Mouse (Mus musculus) retina, postnatal 1 day (tissue): Measurements from ENCODE around the gene Cend1.
"Not testable (repeated sequence)": the region's sequence is repeated elsewhere in the genome, so short reads cannot be mapped to it uniquely, and the experiment has no call there.

Source experiments
- DNase-seq: peaks from one replicate; pipeline ENCODE4 v3.0.0-alpha.2; 2012

Cend1 gene

GRCm38 (mm10) chr7:141426948-141427730, 2.2 kb downstream of the Cend1 start:
- no peak for DNase-seq

DNA sequence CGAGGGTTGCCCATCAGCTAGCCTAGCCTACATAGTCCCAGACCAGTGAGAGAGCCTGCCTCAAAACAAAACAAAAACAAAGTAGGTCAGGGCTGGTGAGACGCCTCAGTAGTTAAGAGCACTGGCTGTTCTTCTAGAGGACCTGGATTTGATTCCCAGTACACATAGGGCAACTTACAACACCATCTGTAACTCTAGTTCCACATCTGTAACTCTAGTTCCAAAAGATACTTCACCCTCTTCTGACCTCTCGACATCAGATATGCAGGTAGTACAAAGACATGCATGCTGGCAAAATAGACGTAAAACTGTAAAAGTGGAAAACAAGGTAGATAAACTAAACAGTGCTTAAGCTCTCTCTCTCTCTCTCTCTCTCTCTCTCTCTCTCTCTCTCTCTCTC, 5.5 kb downstream of the Cend1 start:
- DNase-seq, result no peak

DNA sequence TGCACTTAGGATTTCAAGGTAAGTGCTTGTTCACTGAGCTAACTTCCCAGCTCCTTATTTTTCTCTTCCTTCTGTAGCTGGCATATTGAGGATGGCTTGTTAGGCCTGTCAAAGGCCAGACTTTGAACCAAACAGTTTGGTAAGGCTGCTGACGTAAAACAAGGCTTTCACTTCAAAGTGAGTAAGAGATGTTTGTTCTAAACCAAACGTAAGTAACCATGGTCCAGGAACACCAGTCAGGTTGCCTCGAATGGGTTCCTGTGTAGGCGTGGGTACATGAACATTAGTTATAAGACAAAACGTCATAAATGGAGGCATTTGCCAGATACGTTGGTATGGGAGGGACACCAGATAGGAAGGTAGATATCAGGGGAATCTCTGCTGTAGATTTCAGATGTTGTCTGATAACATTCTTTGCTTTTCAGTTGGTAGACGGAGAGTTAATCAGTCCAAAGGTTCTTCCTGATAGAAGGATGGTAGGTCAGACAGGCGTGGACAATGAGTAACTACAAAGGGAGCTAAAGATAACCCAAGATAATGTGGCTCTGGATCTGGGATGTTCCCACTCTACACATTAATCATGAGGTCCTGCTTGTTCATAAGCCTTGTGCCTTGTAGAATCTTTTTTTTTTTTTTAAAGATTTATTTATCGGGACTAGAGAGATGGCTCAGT, 9.1 kb downstream of the Cend1 start:
- DNase-seq, result no peak

DNA sequence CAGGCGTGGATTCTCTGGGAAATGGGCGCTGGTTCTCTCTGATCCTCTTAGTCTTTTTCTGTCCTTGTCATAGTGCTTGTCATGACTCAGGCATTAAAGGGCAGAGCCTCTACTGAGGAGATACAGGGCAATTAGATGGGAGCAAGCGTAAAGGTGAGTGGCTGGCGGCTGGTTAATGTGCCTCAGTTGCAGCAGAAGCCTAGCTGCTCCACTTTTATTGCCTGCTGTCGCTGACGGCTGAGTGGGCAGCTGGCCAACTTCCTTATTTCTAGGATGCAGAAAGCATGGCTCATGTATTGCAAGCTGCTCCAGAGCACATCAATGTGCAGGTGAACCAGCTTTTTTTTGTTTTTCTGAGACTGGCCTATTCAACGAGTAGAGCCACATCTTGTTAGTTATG, 10.3 kb downstream of the Cend1 start:
- no peak for DNase-seq

- no peak for DNase-seq
Observed at GRCm38 (mm10) chr7:141417731-141418681, 11.3 kb downstream of the Cend1 start.

- DNase-seq, result no peak
Observed at GRCm38 (mm10) chr7:141416144-141416841, 13.0 kb downstream of the Cend1 start.

DNA sequence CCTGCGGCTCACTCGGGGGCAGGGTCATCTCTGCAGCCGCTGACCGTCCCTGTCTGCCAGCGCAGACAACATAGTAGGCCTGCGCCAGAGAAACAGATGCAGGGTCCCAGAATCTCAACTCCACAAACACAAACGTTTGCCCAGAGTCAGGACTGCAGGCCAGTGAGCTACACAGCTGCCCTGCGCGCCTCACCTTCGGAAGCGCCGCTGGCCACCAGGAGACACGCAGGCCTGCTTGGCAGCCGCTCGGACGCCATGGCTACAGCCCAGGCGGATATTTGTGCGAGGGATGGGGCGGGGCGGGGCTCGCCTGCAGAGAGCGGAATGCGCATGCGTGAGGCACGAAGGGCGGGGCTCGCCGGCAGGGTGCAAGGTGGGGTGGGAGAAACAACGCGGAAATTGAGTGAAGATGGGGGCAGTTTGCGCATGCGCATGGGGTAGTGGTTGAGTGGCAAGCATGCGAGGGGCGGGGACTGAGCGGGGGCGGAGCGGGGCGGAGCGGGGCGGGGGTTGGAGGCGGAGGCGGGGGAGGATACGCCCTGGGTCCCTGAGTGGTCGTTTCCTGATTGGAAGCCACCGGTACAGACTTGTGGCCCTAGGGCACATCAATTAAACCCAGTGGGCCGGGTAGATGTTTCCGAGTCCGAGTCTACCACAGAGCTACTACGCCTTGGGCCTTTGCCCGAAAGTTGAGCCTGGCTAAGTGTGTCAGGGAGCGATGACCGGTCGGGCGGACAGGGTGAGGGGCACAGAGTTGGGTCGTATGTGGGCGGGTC, 15.3 kb downstream of the Cend1 start, which contains the start of gene Gatd1:
Gene Gatd1 (minus strand): TSS at position 328 of the 776 bp plus-strand sequence.
- peak; percentile 99 for DNase-seq

GRCm38 (mm10) chr7:141413331-141413730, 16.0 kb downstream of the Cend1 start:
- no peak for DNase-seq

GRCm38 (mm10) chr7:141411667-141412066, 17.6 kb downstream of the Cend1 start:
- no peak for DNase-seq

DNA sequence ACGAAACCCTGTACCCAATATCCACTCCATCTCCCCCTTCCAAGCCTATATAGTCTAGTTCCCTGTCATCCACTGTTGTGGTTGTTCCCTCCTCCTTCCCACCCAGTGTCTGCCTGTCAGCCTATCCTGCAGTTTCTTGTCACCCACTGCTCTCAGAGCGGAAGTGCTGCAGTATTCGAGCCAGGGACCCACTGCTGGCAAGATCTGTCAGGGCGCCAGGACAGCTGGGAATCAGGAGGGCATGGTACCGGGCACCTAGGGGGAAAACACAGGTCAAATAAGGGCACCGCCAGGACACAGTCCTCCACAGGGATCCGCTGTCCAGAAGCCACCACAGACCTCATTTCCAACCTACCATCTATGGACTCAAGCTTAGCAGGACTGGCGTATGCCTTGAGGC, 18.7 kb downstream of the Cend1 start:
- no peak for DNase-seq

GRCm38 (mm10) chr7:141408833-141409232, 20.5 kb downstream of the Cend1 start:
- peak; percentile 91 for DNase-seq

GRCm38 (mm10) chr7:141407670-141408069, 21.6 kb downstream of the Cend1 start:
- not testable (repeated sequence) for DNase-seq

DNA sequence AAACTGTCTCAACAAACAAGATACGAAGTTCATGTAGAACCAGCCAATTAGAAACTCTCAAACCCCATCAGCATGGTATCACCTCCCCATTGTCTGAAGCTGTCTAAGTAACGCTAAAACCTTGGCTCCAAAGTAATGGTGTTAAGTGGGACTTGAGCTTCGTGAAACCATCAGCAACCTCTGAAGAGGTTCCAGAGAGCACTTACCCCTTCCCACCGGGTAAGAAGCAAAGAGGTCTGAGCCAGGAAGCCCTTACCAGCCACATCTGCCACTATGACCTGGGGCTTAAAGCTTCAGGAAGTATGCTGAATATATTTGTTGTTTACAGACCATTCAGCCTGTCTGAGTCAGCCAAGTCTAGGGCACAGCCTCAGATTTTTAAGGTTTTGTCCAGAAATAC, 23.8 kb downstream of the Cend1 start:
- no peak for DNase-seq

DNA sequence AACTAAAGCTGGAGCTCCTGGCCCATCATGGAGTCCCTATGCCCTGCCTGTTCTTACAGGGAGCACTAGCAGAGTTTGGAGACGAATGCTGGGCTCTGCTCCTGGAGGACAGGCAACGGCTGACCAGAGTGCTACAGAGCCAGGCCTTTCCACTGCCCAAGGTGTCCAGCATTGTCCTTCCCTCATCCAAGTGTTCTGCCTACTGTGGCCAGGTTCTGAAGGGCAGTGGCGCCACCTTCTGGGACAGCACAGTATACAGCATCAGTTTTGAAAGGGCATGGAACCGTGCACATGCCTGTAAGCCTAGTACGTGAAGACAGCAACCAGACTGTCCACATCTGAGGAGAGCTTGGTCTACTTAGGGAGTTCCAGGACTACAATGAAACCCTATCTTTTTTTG, 26.0 kb downstream of the Cend1 start:
- peak; percentile 75 for DNase-seq

DNA sequence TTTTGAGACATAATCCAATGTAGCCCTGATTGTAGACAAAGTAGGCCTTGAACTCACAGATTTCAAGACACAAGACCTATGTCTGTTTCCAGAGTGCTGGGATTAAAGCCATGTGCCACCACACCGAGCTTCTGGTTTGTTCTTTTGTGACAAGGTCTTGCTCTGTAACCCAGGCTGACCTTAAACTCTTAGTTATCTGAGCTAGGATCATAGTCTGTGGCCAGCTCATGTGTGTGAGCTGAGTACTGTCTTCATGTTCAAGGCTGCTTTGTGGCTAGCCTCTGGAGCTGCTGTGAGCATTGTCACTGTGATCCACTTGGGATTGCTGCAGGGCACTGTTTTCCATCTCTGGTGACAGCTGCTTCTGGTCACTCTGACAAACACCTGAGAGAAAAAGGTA, 33.9 kb downstream of the Cend1 start:
- no peak for DNase-seq

- peak; percentile 83 for DNase-seq
Observed at GRCm38 (mm10) chr7:141394771-141395170, 34.5 kb downstream of the Cend1 start.

GRCm38 (mm10) chr7:141394158-141394557, 35.1 kb downstream of the Cend1 start:
- no peak for DNase-seq

GRCm38 (mm10) chr7:141392552-141393222, 36.6 kb downstream of the Cend1 start:
- DNase-seq, result no peak

GRCm38 (mm10) chr7:141391625-141392551, 37.4 kb downstream of the Cend1 start, which contains the start of gene Taldo1:
Gene Taldo1, plus strand, starts transcription at chr7:141392199.
- DNase-seq, result peak; percentile 97
